Mouse (Mus musculus): Measurements from ENCODE around the gene C1qb.
A peak's percentile ranks its signal among the peaks of the same experiment; 100 is the strongest.

The C1qb gene

DNA sequence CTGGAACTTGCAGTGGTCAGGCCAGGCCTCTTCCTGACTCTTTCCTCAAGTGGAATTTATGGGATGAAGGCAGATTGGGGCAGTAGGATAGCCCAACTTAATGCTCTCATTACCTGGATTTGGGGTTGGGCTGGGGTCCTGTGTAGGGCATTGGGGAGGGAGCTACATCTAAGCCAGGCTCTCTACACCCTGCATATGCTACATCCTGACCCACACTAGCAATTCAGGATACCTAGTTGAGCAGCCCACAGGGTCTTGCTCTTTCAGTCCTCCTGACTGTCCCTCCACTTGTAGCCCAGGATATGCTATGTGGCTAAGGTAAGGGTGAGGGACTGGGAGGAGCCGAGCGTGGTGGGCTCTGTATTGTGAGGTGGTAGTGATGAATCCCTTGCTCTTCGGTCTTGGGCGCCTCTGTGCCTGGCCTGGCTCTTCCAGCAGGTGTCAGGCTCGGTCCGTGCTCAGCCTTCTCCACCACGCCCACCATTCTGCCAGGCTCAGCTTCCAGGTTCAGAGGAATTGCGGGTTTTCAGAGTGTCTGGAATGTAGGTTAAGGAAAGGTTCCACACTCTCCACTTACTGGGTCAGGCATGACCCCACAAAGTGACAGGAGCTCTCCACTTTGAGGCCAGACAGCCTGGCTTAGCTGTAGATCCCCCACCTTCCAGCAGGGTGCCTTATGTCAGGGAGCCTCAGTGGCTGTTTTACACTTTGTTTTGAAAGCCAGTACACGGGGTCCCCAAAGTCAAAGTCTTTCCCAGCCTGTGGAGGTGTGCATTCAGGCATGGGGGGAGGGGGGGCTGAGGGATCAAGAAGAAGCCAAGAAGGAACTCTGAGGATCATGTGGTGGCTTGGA lies 7.9 kb upstream of the C1qb start:
- peak; percentile 72 for DNase-seq (ENCODE audit: low spot score)

DNA sequence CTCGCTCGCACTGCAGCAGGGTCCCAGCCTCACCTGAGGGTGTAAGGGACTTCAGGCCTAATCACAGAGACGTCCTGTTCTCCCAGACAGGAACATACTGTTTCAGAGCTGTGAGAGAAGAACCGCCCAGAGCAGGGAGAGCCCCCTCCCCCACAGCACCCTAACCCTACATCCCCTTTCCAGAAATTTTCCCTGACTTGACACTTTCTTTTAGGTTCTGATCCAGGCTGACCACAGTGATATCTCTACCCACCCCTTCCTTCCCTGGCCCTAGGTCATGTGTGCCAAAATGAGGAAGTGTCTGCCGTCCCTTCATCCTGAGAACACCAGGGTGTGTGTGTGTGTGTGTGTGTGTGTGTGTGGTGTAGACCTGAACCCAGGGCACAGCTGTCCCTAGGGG lies 6.8 kb upstream of the C1qb start, which contains the start of gene C1qc:
TSS of gene C1qc (minus strand) at position 255 of the 400 bp plus-strand sequence.
- no peak for DNase-seq (ENCODE audit: low spot score)

DNA sequence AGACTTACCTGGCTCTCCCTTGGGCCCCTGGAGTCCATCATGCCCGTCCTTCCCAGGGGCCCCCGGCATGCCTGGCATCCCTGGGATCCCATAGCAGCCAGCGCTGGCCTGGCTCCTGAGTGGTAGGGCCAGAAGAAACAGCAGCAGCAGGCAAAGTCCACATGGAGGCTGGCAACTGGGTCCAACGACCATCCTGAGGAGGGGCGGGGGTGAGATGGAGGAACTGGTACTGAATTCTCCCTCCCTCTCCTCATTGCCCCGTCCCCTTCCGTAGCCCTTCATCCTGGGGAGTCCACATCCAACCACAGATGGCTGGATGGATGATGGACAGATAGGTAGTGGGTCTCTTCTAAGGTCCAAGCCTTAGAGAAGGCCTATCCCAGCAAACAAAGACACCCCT lies 6.4 kb upstream of the C1qb start:
- DNase-seq (ENCODE audit: low spot score), result no peak

DNA sequence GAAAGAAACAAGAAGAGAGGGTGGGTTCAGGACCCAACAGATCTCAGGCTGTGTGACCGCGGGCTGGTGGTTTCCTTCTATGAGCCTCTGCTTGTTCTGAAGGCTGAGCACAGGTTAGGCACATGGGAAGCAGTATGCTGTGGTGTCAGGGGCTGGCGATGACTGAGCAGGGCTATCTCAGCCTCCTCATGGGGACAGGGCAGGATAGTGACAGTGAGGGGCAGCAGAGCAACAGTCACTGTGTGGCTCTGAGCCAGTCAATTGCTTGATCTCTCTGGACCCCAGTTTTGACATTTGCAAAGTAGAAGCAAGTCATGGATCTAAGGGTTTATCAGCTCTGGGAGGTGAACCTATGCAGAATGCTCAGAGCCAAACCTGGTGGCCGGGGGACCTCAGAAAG lies 5.1 kb upstream of the C1qb start:
- DNase-seq (ENCODE audit: low spot score), result no peak

DNA sequence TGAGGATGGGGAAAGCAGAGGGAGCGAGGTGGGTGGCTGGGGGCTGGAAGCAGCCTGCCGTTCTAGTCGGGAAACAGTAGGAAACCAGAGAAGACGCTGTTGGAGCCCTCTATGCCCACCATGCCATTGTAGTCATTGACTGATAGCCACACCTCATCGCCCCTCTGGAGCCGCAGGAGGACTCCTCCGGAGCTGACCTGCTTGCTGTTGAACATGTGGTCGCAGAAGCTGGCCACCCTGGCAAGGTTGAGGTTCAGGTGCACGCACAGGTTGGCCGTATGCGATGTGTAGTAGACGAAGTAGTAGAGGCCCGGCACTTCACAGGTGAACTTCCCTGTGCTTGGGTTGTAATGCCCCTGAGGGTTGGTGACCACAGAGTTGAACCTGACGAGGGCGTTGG lies 4.0 kb upstream of the C1qb start:
- DNase-seq (ENCODE audit: low spot score), result no peak

DNA sequence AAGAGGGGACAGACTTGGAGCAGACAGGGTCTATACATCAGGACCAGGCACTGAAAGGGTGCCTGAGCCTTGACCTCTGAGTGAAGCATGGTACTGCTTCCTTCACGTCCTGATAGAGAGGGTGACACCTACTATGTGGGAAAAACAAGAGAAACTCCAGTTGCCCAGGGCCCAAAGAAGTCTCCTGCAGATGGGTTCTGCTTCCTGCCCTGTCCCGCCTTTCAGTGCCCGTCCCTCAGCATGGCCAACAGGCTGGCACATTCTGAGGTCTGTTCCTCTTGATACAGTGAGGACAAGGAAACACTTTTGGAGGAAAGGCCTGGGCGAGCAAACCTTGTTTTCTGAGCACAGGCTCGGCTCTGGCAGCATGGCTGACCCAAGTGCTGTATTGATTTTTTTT lies 1.7 kb upstream of the C1qb start:
- DNase-seq (ENCODE audit: low spot score), result no peak

DNA sequence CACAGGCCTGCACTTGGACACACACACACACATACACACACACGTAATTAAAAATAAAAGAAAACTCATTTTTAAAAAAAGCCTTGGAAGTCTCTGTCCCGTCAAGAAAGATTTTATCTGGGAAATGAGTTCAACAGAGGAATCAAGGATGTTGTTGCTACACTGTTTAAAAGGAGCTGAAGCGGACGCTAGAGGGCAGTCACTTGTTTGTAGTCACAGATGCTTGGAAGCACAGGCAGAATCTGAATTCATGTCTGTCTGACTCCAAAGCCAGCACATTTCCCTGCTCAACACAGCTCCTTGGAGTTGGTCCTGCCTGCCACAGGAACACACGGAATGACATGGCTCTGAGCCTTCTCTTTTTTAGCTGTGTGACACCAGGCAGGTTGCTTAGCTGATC lies 7.4 kb downstream of the C1qb start:
- DNase-seq (ENCODE audit: low spot score), result peak; percentile 52

DNA sequence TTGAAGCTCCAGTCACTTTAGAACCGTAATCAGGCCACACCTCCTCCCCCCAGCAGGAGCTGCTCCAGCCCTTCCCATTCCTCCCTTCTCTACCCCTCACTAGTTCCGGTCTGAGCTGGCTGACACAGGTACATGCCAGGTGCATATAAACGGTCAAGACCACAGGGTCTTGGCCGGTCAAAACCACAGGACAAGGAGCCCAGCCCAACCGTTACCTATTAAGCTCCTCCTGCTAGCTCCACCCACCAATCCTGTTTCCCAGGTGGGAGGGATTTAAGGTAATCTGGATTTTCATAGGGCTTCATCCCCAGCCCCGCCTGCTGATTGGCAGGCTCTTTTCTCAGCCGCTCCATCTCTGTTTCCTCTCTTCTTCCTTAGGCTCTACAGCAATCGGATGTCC lies 7.8 kb downstream of the C1qb start:
- no peak for DNase-seq (ENCODE audit: low spot score)

DNA sequence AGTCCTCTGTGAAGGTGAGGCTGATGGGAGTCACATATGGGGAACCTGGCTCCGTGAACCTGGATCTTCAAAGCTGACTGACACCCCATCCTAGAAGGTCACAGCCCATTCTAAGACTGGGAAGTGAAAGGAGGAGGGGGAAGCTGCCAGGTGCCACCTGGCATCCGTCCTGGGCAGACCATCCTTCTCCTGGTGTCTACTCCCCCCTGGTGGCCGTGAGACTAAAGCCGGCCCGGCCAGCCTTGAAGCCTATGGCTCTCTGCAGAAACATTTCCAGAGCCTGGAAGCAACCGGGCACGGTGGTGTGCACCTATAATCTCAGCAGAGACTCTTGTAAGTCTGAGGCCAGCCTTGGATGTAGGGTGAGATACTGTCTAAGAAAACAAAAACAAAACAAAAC lies 9.0 kb downstream of the C1qb start:
- DNase-seq (ENCODE audit: low spot score), result peak; percentile 64

DNA sequence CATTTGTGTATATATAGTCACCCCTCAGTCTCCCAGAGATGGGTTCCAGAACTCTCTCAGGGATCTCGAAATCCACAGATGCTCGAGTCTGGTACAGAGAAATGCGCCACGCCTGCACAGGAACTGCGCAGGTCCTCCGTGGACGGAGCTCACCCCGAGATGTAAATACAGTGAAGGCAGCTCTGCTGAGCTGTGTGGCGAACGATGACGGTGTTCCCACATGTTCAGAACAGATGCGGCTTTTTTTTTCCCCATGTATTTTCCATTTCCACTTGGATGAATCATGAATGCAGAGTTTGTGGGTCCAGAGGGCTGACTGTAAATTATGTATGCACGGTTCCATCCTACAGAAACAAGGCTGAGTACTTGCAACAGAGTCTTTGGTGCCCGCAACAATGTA lies 11.0 kb downstream of the C1qb start:
- no peak for DNase-seq (ENCODE audit: low spot score)

DNA sequence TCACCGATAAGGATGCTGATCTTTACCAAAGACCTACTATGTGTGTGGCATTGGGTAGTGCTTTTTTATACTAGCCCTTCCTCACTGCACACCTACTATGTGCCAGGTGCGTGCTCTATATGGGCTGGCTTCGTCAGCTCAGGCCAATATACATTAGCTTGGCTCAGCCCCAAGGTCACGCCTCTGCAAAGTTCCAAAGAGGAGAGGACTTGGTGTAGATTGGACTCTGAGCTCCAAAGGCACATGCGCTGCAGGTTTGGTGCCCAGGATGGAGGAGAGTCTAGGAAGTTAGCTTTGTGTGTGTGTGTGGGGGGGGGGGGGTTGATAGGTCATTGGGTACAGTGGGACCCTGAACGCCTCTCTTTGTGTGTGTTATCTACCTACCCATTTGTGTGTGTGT lies 17.6 kb downstream of the C1qb start:
- no peak for DNase-seq (ENCODE audit: low spot score)

DNA sequence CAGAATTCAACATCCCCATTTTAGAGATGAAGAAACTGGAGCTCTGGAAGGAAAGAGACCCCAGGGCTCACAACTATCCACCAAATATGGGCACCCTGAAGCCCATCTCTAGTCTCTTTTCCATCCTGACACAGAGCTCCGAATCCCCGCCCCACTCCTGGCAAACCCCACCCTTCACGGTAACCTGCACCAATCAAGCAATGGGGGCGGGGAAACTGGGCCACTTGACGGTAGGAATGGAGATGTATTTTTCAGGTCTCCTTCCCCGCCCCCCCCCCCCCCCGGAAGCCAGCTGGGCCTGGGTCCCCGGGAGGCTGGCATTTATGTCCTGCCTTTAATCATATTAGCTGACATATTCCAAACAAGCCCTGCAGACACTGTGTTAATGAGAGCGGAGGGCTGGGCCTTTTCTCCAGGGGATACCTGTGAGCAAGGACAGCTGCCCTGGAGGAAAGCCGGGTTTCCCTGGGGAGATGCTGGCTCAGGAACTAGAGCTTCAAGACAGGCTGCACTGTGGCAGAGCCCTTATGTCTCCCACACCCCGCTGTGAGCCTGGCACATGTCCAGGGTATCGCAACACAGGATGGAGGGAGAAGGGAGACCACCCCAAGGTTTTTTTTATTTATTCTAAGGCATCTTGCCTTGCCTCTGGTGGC lies 18.2 kb downstream of the C1qb start:
- DNase-seq (ENCODE audit: low spot score), result peak; percentile 65

DNA sequence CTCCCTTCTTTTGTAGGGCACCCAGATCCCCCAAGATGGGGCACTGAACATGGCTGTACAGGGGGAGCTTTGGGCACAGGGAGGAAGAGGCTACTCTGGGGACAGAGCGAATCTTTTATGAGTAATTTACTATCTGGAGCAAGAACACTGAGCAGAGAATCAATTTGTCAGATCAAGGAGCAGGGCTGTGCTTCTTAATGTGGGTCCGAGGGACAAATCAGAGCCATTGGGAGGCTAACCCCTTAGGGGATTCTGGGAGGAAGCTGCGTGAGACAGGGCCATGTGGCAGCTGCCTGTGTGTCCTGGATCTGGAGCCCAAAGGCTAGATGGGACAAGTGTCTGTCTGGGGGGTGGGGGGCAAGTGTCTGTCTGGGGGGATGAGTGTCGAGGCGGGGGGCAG lies 20.5 kb downstream of the C1qb start:
- DNase-seq (ENCODE audit: low spot score), result no peak

DNA sequence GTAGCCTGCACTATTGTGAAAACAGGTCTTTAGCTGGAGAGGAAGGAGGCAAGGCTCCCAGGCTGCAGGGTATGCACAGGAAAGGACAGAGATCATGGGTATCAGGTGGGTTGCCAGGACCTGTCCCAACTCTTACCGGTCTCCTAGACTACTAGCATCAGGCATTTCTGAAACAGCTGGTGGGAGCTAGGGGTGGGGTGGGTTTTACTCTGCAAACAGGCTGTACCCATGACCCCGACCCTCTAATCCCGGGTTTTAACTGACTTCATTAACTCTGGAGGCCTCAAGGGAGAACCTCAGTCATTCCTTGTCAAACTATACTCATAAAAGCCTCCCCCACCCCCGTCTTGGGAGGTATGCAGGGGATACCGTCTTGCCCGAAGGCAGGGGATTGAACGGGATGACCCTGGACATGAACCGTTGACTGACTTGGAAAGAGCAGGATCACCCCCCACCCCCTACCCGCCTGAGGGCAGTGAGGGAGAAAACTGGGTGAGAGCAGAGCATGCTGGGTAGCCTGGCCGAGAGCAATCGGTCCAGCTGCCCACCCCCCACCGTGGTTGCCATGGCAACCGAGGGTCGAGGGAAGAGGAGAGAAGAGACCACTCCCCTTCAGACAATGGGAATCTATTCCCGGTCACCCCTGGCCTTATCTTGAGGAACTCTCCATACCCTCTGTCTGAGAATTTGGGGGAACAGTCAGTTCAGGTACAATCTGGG lies 21.1 kb downstream of the C1qb start:
- DNase-seq (ENCODE audit: low spot score), result no peak

DNA sequence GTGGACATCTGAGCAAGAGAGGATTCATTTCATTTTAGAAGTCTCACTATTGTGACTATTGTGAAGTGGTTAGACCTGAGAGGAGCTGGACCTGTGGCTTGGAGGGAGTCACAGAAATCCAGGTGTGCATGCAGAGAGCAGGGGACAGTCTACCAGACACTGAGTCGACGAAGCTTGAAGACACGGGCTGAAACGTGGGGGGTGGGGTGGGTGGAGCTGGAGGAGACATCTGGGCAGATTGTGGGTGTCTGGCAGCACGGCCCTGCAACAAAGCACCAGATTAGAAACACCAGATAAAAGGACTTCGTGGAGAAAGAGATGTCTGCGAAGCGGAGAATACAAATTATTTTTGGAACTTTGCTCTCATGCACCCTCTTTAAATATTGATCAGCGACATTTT lies 22.5 kb downstream of the C1qb start:
- DNase-seq (ENCODE audit: low spot score), result no peak

DNA sequence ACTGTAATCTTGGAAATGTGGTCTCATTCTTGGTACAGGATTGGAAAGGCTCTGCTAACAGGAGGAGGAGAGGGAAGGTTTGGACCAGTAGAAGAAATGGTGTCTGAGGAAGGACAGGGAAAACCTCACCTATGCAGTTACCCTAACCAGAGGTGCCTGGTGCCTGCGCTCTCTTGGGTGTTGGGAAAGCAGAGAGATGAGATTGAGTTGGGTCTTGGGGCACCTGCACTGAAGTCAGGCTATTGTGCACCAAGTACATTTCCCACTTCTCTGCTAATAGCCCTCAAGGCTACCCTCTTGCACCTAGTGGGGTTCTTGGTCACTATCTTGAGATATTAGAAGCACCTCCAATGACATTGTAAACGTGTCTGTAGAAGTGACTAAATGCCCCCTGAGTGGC lies 23.6 kb downstream of the C1qb start:
- no peak for DNase-seq (ENCODE audit: low spot score)

DNA sequence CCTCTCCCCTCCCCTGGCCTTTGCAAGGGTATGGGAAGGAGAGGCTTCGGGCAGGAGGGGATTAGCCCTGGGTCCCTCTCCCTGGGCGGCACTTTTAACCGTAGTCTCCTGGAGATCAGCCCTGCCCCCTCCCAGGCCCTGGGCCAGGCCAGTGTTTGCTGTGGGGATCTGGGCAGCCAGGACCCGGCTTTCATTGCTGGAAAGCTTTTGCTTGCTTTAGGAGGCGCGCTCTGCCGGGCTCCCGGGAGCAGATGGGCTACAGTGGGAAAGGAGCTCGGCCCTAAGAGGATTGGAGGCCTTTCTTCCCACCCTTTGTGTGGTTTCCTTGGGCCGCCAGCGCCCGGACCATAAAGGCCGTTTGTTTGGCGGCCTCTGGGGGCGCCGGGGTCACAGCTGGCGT lies 24.2 kb downstream of the C1qb start:
- no peak for DNase-seq (ENCODE audit: low spot score)

DNA sequence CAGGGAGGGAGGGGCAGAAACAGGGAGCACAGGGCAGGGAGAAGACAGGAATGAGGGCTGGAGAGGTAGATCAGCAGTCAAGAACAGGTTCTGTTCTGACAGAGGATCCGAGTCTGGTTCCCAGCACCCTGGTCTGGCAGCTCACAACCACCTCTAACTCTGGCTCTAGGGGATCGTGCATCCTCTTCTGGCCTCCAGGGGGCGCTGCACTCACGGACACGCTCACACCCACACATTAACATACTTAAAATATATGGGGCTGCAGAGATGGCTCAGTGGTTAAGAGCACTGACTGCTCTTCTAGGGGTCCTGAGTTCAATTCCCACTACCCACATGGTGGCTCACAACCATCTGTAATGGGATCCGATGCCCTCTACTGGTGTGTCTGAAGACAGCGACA lies 26.0 kb downstream of the C1qb start:
- DNase-seq (ENCODE audit: low spot score), result no peak

DNA sequence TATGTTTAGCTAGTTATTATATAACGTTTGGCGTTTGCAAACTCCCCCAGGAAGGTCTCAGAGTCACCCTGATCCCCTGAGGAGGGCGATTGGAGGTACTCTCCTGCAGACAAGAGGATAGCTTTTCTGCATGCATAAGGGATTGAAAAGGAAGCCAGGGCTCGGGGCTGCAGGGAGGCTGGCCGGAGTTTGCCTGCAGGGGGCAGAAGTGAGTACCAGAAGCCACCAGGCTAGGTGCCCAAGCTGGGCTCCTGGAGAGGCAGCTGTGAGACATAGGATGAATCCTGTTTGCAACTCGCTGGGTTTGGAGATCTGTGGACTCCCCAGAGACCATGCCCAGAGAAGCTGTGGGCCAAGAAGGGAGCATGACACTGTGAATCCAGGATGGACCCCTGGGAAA lies 30.9 kb downstream of the C1qb start:
- no peak for DNase-seq (ENCODE audit: low spot score)

DNA sequence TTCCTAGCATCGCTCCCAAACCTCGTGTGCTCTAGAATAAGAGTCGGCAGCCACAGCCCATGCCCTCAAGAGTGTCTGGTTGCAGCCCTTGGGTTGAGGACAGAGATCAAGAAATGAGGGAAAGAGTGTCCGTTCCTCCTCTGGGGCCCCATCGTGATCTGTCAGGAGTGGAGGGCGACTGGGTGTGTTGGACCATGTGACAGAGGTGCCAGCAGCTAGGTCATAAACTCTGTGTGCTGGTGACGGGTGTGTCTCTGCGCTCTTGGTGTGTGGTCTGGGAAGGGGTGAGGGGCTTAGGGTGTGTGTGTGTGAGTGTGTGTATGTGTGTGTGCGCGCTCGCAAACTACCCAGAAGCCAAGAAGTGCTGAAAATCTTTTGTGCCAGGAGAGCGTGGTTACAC lies 33.0 kb downstream of the C1qb start:
- no peak for DNase-seq (ENCODE audit: low spot score)

DNA sequence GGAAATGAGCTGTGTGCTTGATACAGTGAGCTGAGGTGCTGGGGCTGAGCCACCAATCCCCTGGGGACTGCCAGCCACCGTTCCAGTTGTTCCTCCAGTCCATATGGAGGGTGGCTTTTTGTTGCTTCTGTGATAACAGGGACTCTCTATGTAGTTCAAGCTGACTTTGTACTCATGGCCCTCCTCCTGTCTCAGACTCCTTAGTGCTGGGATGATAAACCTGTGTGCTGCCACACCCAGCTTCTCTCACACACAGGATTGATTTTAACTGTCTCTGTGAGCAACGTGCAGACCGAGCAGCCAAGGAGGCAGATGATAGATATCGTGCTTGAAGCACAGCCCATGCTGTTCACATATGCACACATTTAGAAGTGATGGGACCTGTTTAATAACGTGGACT lies 33.9 kb downstream of the C1qb start:
- no peak for DNase-seq (ENCODE audit: low spot score)

DNA sequence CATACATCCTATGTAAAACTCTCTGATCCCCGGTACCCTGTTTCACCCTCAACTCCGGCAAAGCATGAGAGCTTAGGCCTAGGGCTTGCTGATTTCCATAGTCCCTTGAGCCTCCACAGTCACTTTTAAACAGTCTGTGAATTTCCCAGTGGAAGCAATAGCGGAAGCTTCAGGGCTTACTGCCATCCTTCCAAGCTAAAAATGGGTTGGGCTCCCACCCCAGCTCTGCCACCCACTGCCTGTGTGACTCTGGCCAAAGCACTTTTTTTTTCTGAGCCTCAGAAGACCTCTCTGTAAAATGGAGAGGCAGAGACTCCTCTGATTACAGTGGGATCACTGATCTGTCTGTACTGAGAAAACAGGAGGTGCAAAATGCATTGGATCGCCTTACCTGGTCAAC lies 37.4 kb downstream of the C1qb start:
- DNase-seq (ENCODE audit: low spot score), result no peak

DNA sequence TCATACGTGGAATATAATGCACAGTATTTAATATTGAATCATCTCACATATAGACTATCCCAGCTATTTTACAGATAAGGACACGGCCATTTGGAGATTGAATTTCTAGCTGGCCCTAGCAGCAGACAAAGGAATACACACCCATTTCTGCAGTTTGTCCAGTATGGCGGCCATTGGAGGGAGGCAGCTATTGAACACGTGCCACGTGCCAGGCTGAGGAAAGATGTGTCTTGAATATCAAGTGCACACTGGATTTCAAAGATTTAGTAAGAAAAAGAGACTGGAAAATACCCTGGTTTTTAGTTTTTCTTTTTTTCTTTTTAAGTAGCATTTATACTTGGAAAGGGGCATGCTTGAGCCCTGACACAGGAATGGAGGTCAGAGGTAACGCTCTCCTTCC lies 38.8 kb downstream of the C1qb start:
- DNase-seq (ENCODE audit: low spot score), result no peak

Data from MN1 (cell line).